Mouse (Mus musculus) ES-E14 (cell line): Measurements from ENCODE around the gene Zfp579. TPM values are rescaled to one million over a fixed set of nuclear protein-coding genes. Genes with fewer than 3 reads are reported as not detected.

Experiments
- DNase-seq: peaks from one replicate; pipeline ENCODE4 v3.0.0-alpha.2; 2013; ENCODE audit warnings: low read depth, low spot score
- H3K27ac ChIP-seq: 2 replicates; pipeline ENCODE4 v1.5.1; 2012; ENCODE audit warnings: low read depth, mild to moderate bottlenecking, low read length, moderate library complexity, mixed read lengths; ENCODE audit not compliant: poor library complexity, insufficient read depth, severe bottlenecking
- H3K36me3 ChIP-seq: 2 replicates; pipeline ENCODE4 v1.6.1; 2012; ENCODE audit warnings: mild to moderate bottlenecking, low read length, moderate library complexity, mixed read lengths; ENCODE audit not compliant: control insufficient read depth, poor library complexity, insufficient read depth, severe bottlenecking
- H3K4me1 ChIP-seq, 2 experiments: fragments of 150-350 bp in 1 of 2; sonication (generic) in 1 of 2; 2 replicates each; pipeline ENCODE4 v1.6.1; 2012; ENCODE audit warnings: low read length in 2 of 2, mild to moderate bottlenecking in 1 of 2, mixed read lengths in 1 of 2; ENCODE audit not compliant: control insufficient read depth in 2 of 2, insufficient read depth in 2 of 2, poor library complexity in 1 of 2
- H3K4me3 ChIP-seq, 2 experiments: fragments of 150-350 bp in 1 of 2; sonication (generic) in 1 of 2; 2 replicates each; pipeline ENCODE4 v1.5.1; 2012; ENCODE audit warnings: low read length in 2 of 2, low read depth in 1 of 2, mild to moderate bottlenecking in 1 of 2, mixed read lengths in 1 of 2; ENCODE audit not compliant: insufficient read depth in 1 of 2, poor library complexity in 1 of 2, severe bottlenecking in 1 of 2
- H3K9ac ChIP-seq: 2 replicates; pipeline ENCODE4 v1.6.1; 2012; ENCODE audit warnings: low read depth, mild to moderate bottlenecking, low read length, mixed read lengths; ENCODE audit not compliant: poor library complexity, insufficient read depth, severe bottlenecking
- H3K9me3 ChIP-seq: fragments of 150-350 bp; sonication (generic); 2 replicates; pipeline ENCODE4 v1.6.1; 2012; ENCODE audit warnings: low read depth, mild to moderate bottlenecking, low read length; ENCODE audit not compliant: control insufficient read depth, insufficient read depth
- CHD2 ChIP-seq: IDR thresholded peaks from 2 replicates; pipeline ENCODE4 v1.6.1; 2014; ENCODE audit warnings: mild to moderate bottlenecking, low read depth, low read length, inconsistent platforms
- HCFC1 ChIP-seq: IDR thresholded peaks from 2 replicates; pipeline ENCODE4 v1.6.1; 2012; ENCODE audit warnings: low read length, inconsistent platforms, borderline replicate concordance; ENCODE audit not compliant: insufficient read depth
- MAFK ChIP-seq: IDR thresholded peaks from 2 replicates; pipeline ENCODE4 v1.6.1; 2014; ENCODE audit warnings: mild to moderate bottlenecking, low read depth, low read length, inconsistent platforms; ENCODE audit not compliant: insufficient read depth
- ZC3H11A ChIP-seq: IDR thresholded peaks from 2 replicates; pipeline ENCODE4 v1.6.1; 2012; ENCODE audit warnings: low read depth, mild to moderate bottlenecking, inconsistent platforms, low read length, borderline replicate concordance
- ZNF384 ChIP-seq: IDR thresholded peaks from 2 replicates; pipeline ENCODE4 v1.6.1; 2012; ENCODE audit warnings: low read depth, low read length, inconsistent platforms
- in situ Hi-C, 2 experiments: fragments of 600-800 bp; cut with MboI; formaldehyde crosslinking; loops; one replicate each; pipeline ENCODE4 v1.15.1; 2025; ENCODE audit warnings: low sequenced_read_pairs in 2 of 2, inconsistent platforms in 1 of 2; ENCODE audit not compliant: unreplicated experiment in 2 of 2
- total RNA-seq: library from RNA; depleted of rRNA; stranded (reverse); fragments of 300-350 nt; gene quantifications from 2 replicates; pipeline ENCODE4 v1.2.3, GENCODE M21; 2012

The Zfp579 gene
- total RNA-seq, 1 experiment, result 2.9 TPM

GRCm38 (mm10) chr7:4995268-4996002, 523 bp downstream of the Zfp579 start:
- no peak for DNase-seq
- Histone ChIP-seq H3K9ac (peak overlapping the region; percentile 72), H3K27ac (no peak overlapping the region), H3K36me3 (no peaks in the 10 kb centered on the region), H3K4me1 (peaks cover 0 to 3% of the 10 kb centered on the region in 2 experiments; a peak in 1 of 4 replicates), H3K9me3 (no peaks in the 10 kb centered on the region), H3K4me3 (peak overlapping the region; percentile 85 to 86)
- in situ Hi-C loops, result no loop called here
- TF ChIP-seq ZC3H11A, result no peak
- TF ChIP-seq HCFC1, result 0 out of 2 replicates have a peak, but pooled peaks have one; percentile 7
- no peak for TF ChIP-seq ZNF384
- TF ChIP-seq CHD2, result no peak
- no peak for TF ChIP-seq MAFK

GRCm38 (mm10) chr7:4993999-4994788, 1.8 kb downstream of the Zfp579 start:
- peaks cover 0 to 3% of the 10 kb centered on the region in 2 experiments; a peak in 1 of 4 replicates for H3K4me1 ChIP-seq
- no peak overlapping the region for H3K27ac ChIP-seq
- peak overlapping the region; percentile 25; the same call in 1 of the 2 replicates for H3K9ac ChIP-seq
- TF ChIP-seq MAFK (no peak), HCFC1 (no peak), CHD2 (no peak), ZNF384 (no peak), ZC3H11A (no peak)
- peak overlapping the region; percentile 46 to 48 for H3K4me3 ChIP-seq
- no peaks in the 10 kb centered on the region for H3K9me3 ChIP-seq
- DNase-seq, result no peak
- in situ Hi-C loops, result no loop called here
- H3K36me3 ChIP-seq, result no peaks in the 10 kb centered on the region

DNA sequence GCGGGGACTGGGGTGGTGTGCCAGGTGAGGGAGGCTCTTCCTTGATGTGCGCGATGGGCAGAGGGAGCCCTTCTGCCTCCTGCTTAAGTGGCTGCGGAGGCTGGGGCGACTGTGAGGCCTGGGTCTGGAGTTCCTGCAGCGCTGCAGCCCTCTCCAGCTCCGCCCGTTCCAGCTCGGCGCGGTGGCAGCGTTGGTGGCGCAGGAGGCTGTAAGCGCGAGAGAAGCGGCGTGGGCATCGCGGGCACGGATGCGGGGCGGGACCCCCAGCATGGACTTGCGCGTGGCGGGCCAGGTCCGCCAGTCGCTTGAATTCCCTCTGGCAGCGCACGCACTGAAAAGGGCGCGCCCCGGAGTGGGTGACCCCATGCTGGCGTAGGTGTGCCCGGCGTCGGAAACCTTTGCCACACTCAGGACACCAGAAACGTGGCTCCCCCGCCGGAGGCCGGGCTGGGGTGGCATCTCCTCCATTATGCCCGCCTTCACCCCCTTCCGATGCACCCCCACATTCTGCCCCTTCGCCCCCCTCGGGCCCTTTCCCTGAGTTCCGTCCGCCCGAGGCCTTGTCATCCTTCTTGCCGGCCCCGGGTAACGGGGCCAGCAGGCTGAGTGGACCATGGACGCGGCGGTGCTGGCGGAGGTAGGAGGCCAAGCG, 2.5 kb downstream of the Zfp579 start:
- no peaks in the 10 kb centered on the region for H3K9me3 ChIP-seq
- no peaks in the 10 kb centered on the region for H3K36me3 ChIP-seq
- no peak for TF ChIP-seq MAFK
- no peak for TF ChIP-seq ZNF384
- TF ChIP-seq CHD2, result no peak
- no peak for TF ChIP-seq ZC3H11A
- no peak for TF ChIP-seq HCFC1
- H3K4me3 ChIP-seq, result peak overlapping the region; percentile 46 to 48
- DNase-seq, result no peak
- H3K4me1 ChIP-seq, result peaks cover 0 to 3% of the 10 kb centered on the region in 2 experiments; a peak in 1 of 4 replicates
- no peak overlapping the region for H3K27ac ChIP-seq
- no peak overlapping the region; the same call in 1 of the 2 replicates for H3K9ac ChIP-seq
- in situ Hi-C loops, result no loop called here

GRCm38 (mm10) chr7:4988250-4988649, 7.7 kb downstream of the Zfp579 start:
- Histone ChIP-seq H3K4me3 (no peak overlapping the region), H3K9me3 (no peaks in the 10 kb centered on the region), H3K4me1 (no peaks in the 10 kb centered on the region), H3K36me3 (no peaks in the 10 kb centered on the region), H3K9ac (no peak overlapping the region), H3K27ac (no peak overlapping the region)
- no peak for DNase-seq
- no peak for TF ChIP-seq CHD2
- TF ChIP-seq MAFK, result no peak
- TF ChIP-seq HCFC1, result no peak
- TF ChIP-seq ZNF384, result no peak
- no peak for TF ChIP-seq ZC3H11A
- in situ Hi-C loops, result no loop called here
